Mouse (Mus musculus): ENCODE results near the gene Npm1.

The Npm1 gene

DNA sequence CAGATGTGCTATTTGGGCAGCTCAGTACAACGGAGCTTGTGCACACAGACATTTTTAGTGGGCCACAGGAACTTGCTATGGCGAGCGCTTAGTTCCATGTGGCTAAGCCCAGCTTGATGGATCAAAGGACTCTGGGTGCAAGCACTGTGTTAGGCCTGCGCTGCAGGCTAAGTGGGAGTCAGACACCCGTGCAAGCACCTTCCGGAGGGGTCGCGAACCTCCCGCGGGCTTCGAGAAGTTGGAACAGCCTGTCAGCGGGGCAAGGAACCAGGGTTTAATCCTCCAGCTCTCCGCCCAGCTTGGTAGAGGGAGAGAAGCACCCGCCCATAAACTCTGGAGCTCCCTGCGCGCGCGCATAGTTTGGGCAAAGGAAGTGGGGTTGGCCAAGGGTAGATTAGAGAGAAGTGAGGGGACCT, 17.7 kb upstream of the Npm1 start:
- no peak for DNase-seq (ENCODE audit: low read depth, low spot score)

- DNase-seq (ENCODE audit: low read depth, low spot score), result no peak
Measured at GRCm38 (mm10) chr11:33179802-33180201, 16.8 kb upstream of the Npm1 start.

DNA sequence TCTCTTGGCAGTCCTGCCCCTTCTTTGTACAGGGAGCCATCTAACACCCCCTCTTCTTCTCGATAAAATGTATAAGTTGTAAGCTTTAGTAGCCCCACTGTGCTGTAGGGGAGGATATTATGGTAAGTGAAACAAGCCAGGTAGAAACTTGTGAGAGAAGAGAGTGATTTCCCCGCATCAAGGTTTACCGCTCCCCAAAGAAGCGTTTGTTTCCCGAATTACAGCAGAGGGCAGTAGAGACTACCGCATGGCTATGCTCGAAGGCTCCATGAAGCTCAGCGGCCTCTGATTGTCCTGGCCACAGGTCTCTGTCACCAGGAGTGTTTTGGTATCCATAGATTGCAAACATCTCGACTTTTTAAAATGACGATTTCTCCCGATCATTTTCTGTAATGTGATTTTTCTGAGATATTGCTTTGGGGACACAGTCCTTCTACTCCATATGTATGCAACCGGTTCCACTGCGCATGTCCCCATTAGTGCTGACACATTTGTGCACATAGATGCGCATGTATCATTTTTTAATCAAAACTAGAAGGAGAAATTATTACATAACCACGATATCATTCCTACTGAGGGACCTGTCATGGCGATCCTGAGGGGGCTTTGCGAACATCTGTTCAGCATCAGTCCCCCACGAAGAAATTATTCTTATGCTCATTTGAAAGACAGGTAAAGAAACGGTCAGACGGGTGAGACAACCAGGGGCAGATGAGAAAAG, 13.7 kb upstream of the Npm1 start:
- peak; percentile 79 for DNase-seq (ENCODE audit: low read depth, low spot score)

- DNase-seq (ENCODE audit: low read depth, low spot score), result no peak
Measured at GRCm38 (mm10) chr11:33175768-33176167, 12.8 kb upstream of the Npm1 start.

- peak; percentile 43 for DNase-seq (ENCODE audit: low read depth, low spot score)
Measured at GRCm38 (mm10) chr11:33170489-33170888, 7.5 kb upstream of the Npm1 start.

DNA sequence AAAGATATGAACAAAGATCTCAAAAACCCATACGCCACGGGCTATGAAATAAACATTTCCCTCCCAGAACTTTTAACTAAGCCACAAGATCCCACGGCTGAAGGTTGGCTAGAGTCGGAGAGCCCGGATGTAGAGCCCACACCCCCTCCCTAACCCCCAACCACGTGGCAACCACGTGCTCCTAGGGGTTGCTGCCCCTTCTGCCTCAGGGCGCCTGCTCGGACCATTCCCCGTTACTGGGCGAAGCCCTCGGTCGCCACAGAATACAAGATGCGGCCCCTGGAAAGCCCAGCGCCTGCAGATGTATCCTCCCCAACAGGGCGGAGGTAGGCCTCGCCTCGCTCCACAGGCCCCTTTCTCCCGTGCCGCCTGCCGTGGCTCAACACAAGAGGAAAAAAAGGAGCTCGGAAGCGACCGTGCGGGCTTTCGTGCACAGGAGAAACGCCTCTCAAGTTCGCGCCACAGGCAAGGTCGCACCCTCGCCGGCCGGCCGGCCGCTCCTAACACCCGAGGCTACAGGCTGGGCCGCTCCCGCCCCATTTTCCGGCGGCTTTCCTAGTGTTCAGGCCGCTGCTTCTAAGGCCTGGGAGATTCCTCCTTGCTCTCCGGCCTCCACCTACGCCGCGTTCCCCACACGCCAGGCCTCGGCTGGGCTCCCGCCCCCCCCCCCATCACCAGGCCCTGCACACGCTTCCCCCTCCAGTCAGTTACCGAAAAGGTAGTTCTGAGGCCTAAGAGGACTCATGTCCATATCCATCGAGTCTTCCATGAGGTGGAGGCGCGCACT, 602 bp downstream of the Npm1 start:
- peak; percentile 74 for DNase-seq (ENCODE audit: low read depth, low spot score)

GRCm38 (mm10) chr11:33159741-33160140, 3.3 kb downstream of the Npm1 start:
- no peak for DNase-seq (ENCODE audit: low read depth, low spot score)

GRCm38 (mm10) chr11:33157453-33158196, 5.4 kb downstream of the Npm1 start:
- no peak for DNase-seq (ENCODE audit: low read depth, low spot score)

GRCm38 (mm10) chr11:33156436-33157015, 6.5 kb downstream of the Npm1 start:
- no peak for DNase-seq (ENCODE audit: low read depth, low spot score)

GRCm38 (mm10) chr11:33154459-33154858, 8.5 kb downstream of the Npm1 start:
- no peak for DNase-seq (ENCODE audit: low read depth, low spot score)

DNA sequence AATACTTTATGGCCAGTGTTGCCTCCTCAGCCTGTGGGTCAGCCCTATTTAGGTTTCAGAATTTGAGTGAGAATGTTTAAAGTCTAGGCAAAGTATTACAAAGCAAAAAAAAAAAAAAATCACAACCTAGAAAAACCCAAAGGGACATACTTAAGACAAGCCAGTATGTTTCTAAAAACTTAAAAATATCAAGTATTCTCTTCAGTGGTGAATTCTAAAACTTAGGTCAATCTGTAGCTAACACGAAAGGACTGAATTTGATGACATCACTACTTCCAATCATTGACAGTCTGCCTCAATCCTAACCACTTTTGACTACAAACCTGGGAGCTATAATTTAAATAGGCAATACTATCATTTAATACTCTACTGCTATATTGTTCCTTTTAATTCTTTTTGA, 10.0 kb downstream of the Npm1 start:
- DNase-seq (ENCODE audit: low read depth, low spot score), result no peak

- no peak for DNase-seq (ENCODE audit: low read depth, low spot score)
Measured at GRCm38 (mm10) chr11:33151780-33152145, 11.2 kb downstream of the Npm1 start.

DNA sequence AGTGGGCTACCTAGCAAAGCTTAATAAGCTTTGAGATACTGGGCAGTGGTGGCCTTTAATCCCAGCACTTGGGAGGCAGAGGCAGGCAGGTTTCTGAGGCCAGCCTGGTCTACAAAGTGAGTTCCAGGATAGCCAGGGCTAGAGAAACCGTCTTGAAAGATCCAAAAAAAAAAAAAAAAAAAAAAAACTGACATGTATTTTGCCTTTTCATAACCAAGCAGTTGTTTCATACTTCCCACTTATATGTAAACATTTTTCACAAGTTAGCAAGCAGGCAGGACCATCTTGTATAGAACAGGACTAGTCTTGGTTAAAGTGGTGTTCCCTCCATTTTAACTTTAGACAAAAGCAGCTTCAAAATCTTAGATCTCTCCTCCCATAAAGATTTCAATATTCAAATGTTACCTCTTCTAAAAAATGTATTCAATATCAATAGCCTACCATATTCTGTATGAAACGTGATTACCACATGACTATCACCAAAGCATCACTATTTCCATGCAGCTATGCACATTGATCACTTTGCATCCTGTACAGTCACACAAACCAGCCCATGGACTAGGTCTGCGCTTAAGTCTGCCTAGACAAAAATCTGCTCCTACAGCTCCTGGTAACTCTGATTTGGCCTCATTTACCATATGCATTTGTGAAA, 11.8 kb downstream of the Npm1 start:
- no peak for DNase-seq (ENCODE audit: low read depth, low spot score)

GRCm38 (mm10) chr11:33150364-33150763, 12.6 kb downstream of the Npm1 start:
- DNase-seq (ENCODE audit: low read depth, low spot score), result no peak

- no peak for DNase-seq (ENCODE audit: low read depth, low spot score)
Measured at GRCm38 (mm10) chr11:33149453-33149852, 13.6 kb downstream of the Npm1 start.

- DNase-seq (ENCODE audit: low read depth, low spot score), result no peak
Measured at GRCm38 (mm10) chr11:33149088-33149436, 13.9 kb downstream of the Npm1 start.

DNA sequence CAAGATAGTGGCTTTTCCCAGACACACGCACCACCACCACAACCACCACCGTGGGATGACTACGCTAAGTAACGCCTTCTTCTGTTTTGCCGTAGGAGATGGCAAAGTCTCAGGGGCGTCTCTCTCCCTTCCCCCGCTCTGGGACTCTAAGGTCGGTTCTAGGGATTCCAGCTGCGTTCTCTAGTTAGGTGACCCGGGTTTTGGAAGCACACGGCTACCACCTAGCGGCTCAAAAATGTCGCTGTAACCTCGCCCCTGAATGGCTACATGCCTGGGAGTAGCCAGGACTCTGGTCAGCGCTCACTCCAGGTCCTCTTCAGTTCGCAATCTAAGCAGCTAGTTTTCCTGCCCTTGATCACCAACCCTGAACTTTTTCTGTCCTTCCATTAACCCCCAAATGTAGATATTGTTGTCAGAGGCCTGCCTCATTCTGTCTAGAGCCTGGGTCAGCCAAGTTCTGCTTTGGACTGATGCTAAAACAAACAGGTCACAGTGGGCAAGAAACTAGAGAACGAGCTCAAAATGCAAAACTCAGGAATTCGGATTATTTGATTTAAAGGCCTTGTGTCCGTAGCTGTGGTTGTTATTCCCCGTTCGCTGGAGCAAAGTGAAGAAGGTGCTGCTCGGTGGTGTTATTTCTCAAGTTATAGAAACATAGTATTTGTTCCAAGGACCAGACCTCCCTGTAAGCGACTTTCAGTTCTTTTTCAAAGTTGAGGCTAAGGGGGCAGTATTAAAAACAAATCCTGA, 14.5 kb downstream of the Npm1 start:
- DNase-seq (ENCODE audit: low read depth, low spot score), result peak; percentile 90

DNA sequence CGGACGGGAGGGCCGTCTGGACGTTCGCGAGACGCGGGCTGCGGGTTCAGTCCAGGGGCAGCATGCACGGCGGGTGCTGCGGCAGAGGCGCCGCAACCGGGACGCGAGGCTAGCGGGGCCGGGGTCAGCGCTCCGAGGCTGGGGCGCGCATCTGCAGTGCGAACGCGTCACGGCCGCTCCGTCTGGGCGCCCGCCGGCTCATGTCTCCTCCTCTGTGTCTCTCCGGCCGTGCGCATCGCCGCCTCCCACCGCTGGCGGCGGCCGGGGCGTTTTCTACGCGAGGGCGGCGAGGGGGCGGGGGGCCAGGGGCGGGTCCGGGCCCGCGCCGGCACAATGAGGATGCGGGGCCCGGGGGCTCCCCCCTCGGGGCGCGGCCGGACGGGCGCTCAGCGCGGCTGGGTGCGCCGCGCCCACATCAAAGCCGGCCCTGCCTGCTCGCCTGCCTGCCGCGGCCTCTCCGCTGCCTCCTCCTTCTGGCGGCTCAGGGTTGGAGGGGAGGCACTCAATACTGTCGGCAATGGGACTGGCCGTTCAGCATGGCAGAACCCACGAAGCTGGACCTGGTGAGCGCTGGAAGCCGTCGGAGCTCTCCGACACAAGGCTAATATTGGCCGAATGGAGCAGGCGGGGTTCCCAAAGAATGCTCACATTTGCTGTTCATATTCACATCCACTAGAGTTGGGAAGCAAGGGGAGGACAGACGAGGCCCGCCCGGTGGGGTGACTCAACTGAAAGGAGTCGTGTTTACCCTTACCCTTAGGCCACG, 15.3 kb downstream of the Npm1 start:
- DNase-seq (ENCODE audit: low read depth, low spot score), result peak; percentile 26

- DNase-seq (ENCODE audit: low read depth, low spot score), result peak; percentile 53
Measured at GRCm38 (mm10) chr11:33147171-33147571, 15.8 kb downstream of the Npm1 start, which contains the start of gene Fgf18. Gene Fgf18, minus strand, starts transcription at chr11:33147400.

DNA sequence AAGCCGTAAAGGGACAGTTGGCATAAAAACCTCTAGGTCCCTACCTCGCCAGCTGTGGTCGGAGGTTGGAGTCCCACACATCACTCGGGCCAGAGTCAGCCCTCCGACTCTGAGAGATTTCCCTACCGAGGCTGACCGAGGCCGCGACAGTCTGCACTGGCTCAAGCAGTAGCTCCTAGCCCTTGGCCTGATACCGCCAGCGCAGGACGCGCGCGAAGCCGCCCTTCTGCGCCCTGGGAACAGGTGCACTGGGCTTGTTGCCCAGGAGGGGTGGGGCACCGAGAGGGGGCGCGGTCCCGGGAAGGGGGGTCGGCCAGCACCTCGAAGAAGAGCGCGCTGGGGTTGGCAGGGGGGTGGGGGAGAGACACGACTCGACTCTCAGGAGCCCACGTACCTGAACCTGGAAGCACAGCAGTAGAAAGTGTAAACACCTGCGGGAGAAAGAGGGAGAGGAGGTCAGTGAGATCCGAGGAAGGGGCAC, 16.3 kb downstream of the Npm1 start:
- peak; percentile 15 for DNase-seq (ENCODE audit: low read depth, low spot score)

All from brain, adult 2 months (tissue).